Mouse (Mus musculus) liver, postnatal 0 days (tissue): Measurements from ENCODE around the gene Tubb4a. TPM values are rescaled to one million over a fixed set of nuclear protein-coding genes. Genes with fewer than 3 reads are reported as not detected.

Experiments
- ATAC-seq: fragments of 200-750 bp; cut with Nextera tagmentation; 2 replicates; pipeline ENCODE4 v1.8.0; 2017; ENCODE audit warnings: mild to moderate bottlenecking, moderate library complexity
- DNase-seq: peaks from one replicate; pipeline ENCODE4 v3.0.0-alpha.2; 2016
- H3K27ac ChIP-seq: fragments of 300-500 bp; sonication (generic); 2 replicates; pipeline ENCODE4 v1.5.1; 2014; ENCODE audit warnings: antibody characterized with exemption, moderate library complexity, mild to moderate bottlenecking, low read depth
- H3K27me3 ChIP-seq: fragments of 300-500 bp; sonication (generic); 2 replicates; pipeline ENCODE4 v1.6.1; 2014; ENCODE audit warnings: low read length, control low read depth, mixed read lengths; ENCODE audit not compliant: insufficient read depth
- H3K36me3 ChIP-seq: fragments of 300-500 bp; sonication (generic); replicated peaks from 2 replicates; pipeline ENCODE4 v1.6.1; 2014; ENCODE audit warnings: mild to moderate bottlenecking, control low read depth, low read length, moderate library complexity, mixed read lengths; ENCODE audit not compliant: insufficient read depth
- H3K4me1 ChIP-seq: fragments of 300-500 bp; sonication (generic); 2 replicates; pipeline ENCODE4 v1.6.1; 2014; ENCODE audit warnings: antibody characterized with exemption, mild to moderate bottlenecking, control low read depth; ENCODE audit not compliant: insufficient read depth
- H3K4me2 ChIP-seq: fragments of 300-500 bp; sonication (generic); 2 replicates; pipeline ENCODE4 v1.6.1; 2014; ENCODE audit warnings: low read depth, mild to moderate bottlenecking, low read length, moderate library complexity, mixed read lengths
- H3K4me3 ChIP-seq: fragments of 300-500 bp; sonication (generic); 2 replicates; pipeline ENCODE4 v1.5.1; 2014; ENCODE audit warnings: low read depth, low read length
- H3K9ac ChIP-seq: fragments of 300-500 bp; sonication (generic); replicated peaks from 2 replicates; pipeline ENCODE4 v1.6.1; 2014; ENCODE audit warnings: mild to moderate bottlenecking, moderate library complexity
- H3K9me3 ChIP-seq: fragments of 300-500 bp; sonication (generic); 2 replicates; pipeline ENCODE4 v1.6.1; 2016; ENCODE audit warnings: mild to moderate bottlenecking, control low read depth, low read length, mixed read lengths
- CTCF ChIP-seq: sonication (generic); IDR thresholded peaks from 2 replicates; pipeline ENCODE4 v1.5.1; 2016; ENCODE audit warnings: antibody characterized with exemption, low read depth
- EP300 ChIP-seq: IDR thresholded peaks from 2 replicates; pipeline ENCODE4 v1.6.1; 2016; ENCODE audit warnings: antibody characterized with exemption, low read depth, mild to moderate bottlenecking
- WGBS: fragments of 180-500 bp; shearing (Covaris S2); extraction: QIAGEN DNeasy Blood & Tissue Kit; methylation state at CpG from one replicate; pipeline ENCODE4 v1.1.7; 2014; ENCODE audit not compliant: insufficient replicate concordance; 5-methylcytosine and 5-hydroxymethylcytosine counted together
- polyA plus RNA-seq: library from polyadenylated mRNA; unstranded; fragments of >200 nt; fragmentation: Nextera tagmentation; extraction: Ambion mirVana; gene quantifications from 2 replicates; pipeline ENCODE4 v1.2.1, GENCODE M21; 2015

Gene Tubb4a
- polyA plus RNA-seq, 1 experiment from 2014 or later = 0.23 TPM

- Histone ChIP-seq H3K27ac (no peak overlapping the region), H3K4me3 (no peak overlapping the region), H3K9me3 (no peaks in the 10 kb centered on the region), H3K9ac (no peak overlapping the region), H3K27me3 (no peaks in the 10 kb centered on the region), H3K4me1 (no peaks in the 10 kb centered on the region), H3K36me3 (no peaks in the 10 kb centered on the region), H3K4me2 (no peak overlapping the region)
- TF ChIP-seq CTCF = no peak
- no peak for TF ChIP-seq EP300
- 55% methylated on average over 4 of the region's 4 CpGs for WGBS
- ATAC-seq (no peak), DNase-seq (no peak)
Observed at GRCm38 (mm10) chr17:57124792-57125191, 37.2 kb upstream of the Tubb4a start.

GRCm38 (mm10) chr17:57123192-57124118 is 35.9 kb upstream of the Tubb4a start:
- TF ChIP-seq CTCF = no peak
- no peak for TF ChIP-seq EP300
- H3K36me3 ChIP-seq = no peaks in the 10 kb centered on the region
- H3K27me3 ChIP-seq = no peaks in the 10 kb centered on the region
- no peaks in the 10 kb centered on the region; the same call in 1 of the 2 replicates for H3K4me1 ChIP-seq
- no peak for ATAC-seq
- no peak for DNase-seq
- 86% methylated on average over 11 of the region's 11 CpGs for WGBS
- no peak overlapping the region for H3K4me3 ChIP-seq
- no peak overlapping the region for H3K27ac ChIP-seq
- H3K9me3 ChIP-seq = no peaks in the 10 kb centered on the region
- no peak overlapping the region for H3K4me2 ChIP-seq
- no peak overlapping the region for H3K9ac ChIP-seq

GRCm38 (mm10) chr17:57121856-57122255 is 34.3 kb upstream of the Tubb4a start:
- H3K36me3 ChIP-seq = no peaks in the 10 kb centered on the region
- H3K4me2 ChIP-seq = no peak overlapping the region
- no peaks in the 10 kb centered on the region for H3K9me3 ChIP-seq
- TF ChIP-seq EP300 (no peak), CTCF (no peak)
- H3K27me3 ChIP-seq = no peaks in the 10 kb centered on the region
- no peak overlapping the region for H3K27ac ChIP-seq
- no peak overlapping the region for H3K4me3 ChIP-seq
- no peak overlapping the region for H3K9ac ChIP-seq
- ATAC-seq = no peak
- 64% methylated on average over 2 of the region's 2 CpGs for WGBS
- no peak for DNase-seq
- no peaks in the 10 kb centered on the region; the same call in 1 of the 2 replicates for H3K4me1 ChIP-seq

GRCm38 (mm10) chr17:57118524-57119349 is 31.2 kb upstream of the Tubb4a start:
- H3K36me3 ChIP-seq = no peaks in the 10 kb centered on the region
- WGBS = 5% methylated on average over 11 of the region's 11 CpGs
- TF ChIP-seq EP300 (no peak), CTCF (no peak)
- no peaks in the 10 kb centered on the region for H3K27me3 ChIP-seq
- no peak overlapping the region for H3K27ac ChIP-seq
- no peaks in the 10 kb centered on the region; the same call in 1 of the 2 replicates for H3K4me1 ChIP-seq
- ATAC-seq = no peak
- H3K4me3 ChIP-seq = no peak overlapping the region
- DNase-seq = peak; percentile 40
- H3K9ac ChIP-seq = no peak overlapping the region
- H3K9me3 ChIP-seq = no peaks in the 10 kb centered on the region
- peak overlapping the region; percentile 29; the same call in 1 of the 2 replicates for H3K4me2 ChIP-seq

- H3K36me3 ChIP-seq = no peaks in the 10 kb centered on the region
- WGBS = 71% methylated on average over 2 of the region's 2 CpGs
- no peaks in the 10 kb centered on the region; the same call in 1 of the 2 replicates for H3K4me1 ChIP-seq
- no peak overlapping the region for H3K4me3 ChIP-seq
- TF ChIP-seq EP300 (no peak), CTCF (no peak)
- no peaks in the 10 kb centered on the region for H3K9me3 ChIP-seq
- no peak overlapping the region for H3K9ac ChIP-seq
- ATAC-seq (no peak), DNase-seq (no peak)
- no peak overlapping the region for H3K27ac ChIP-seq
- H3K4me2 ChIP-seq = no peak overlapping the region
- no peaks in the 10 kb centered on the region for H3K27me3 ChIP-seq
Observed at GRCm38 (mm10) chr17:57116801-57117200, 29.2 kb upstream of the Tubb4a start.
